Mouse (Mus musculus): ENCODE results near the gene Aspdh. TPM values are rescaled to one million over a fixed set of nuclear protein-coding genes. Genes with fewer than 3 reads are reported as not detected.

Gene Aspdh
- not detected in 2 replicates for polyA plus RNA-seq (2012; ENCODE audit: insufficient read depth, insufficient read length, missing spikeins)

DNA sequence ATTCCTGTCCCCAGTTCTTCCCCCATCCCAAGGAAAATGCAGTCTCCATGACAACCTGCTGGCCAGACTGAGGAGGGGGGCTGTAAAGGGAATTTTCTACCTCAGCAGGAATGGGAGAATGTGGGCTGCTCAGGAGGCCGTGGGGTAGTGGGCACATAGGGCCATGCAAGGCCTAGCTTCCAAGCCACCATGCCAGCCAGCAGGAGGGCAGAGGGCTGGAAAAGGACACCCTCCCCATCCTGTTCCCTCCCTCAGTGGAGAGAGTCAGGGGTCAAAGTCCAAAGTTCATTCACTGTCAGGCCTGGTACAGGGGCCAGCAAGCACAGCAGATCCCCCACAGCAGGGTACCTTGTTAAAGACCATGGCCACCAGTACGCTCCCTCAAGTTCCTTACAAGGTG lies at the start of gene Aspdh:
TSS of gene Aspdh (plus strand) at position 281 of the 400 bp plus-strand sequence.
- no peak for TF ChIP-seq POLR2A (IDR thresholded peaks at IDR 0.05; ENCODE audit: borderline replicate concordance, low read depth, low read length)
- TF ChIP-seq CTCF (IDR thresholded peaks at IDR 0.05; ENCODE audit: low read depth, low read length), result no peak
- H3K27ac ChIP-seq (ENCODE audit: insufficient read depth, low read depth, low read length), result no peak within 1 kb of the TSS

DNA sequence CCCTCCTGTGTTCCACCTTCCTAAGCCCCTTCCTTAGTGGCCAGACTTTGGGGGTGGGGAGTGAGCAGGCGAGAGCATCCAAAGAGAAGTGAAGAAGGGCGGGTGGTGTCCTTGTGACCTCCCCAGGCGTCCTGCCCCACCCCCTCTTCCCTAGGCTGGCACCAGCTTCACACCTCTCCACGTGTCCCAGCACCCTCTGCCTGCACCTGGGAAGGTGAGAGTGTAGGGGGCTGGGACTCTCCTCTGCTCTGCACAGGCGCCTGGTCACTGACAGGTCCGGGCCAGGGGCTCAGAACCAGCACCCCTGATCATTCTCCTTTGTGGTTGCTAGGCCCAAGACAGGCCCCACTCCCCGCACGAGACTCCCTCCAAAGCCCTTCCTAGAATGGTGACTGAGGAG lies 37.5 kb upstream of the Aspdh start:
- TF ChIP-seq CTCF (IDR thresholded peaks at IDR 0.05; ENCODE audit: low read depth, low read length) (no peak), POLR2A (IDR thresholded peaks at IDR 0.05; ENCODE audit: borderline replicate concordance, low read depth, low read length) (no peak)
- Histone ChIP-seq H3K4me3 (ENCODE audit: insufficient read depth, low read length) (no peak overlapping the region), H3K27ac (ENCODE audit: insufficient read depth, low read depth, low read length) (no peak overlapping the region), H3K4me1 (ENCODE audit: control insufficient read depth, insufficient read depth, low read length) (no peaks in the 10 kb centered on the region)

More for the DNA sequence above, at the start of gene Aspdh:
- Histone ChIP-seq H3K4me3 (ENCODE audit: insufficient read depth, low read length) (no peak within 1 kb of the TSS), H3K4me1 (ENCODE audit: control insufficient read depth, insufficient read depth, low read length) (peaks cover 5% of the 10 kb centered on the region)

DNA sequence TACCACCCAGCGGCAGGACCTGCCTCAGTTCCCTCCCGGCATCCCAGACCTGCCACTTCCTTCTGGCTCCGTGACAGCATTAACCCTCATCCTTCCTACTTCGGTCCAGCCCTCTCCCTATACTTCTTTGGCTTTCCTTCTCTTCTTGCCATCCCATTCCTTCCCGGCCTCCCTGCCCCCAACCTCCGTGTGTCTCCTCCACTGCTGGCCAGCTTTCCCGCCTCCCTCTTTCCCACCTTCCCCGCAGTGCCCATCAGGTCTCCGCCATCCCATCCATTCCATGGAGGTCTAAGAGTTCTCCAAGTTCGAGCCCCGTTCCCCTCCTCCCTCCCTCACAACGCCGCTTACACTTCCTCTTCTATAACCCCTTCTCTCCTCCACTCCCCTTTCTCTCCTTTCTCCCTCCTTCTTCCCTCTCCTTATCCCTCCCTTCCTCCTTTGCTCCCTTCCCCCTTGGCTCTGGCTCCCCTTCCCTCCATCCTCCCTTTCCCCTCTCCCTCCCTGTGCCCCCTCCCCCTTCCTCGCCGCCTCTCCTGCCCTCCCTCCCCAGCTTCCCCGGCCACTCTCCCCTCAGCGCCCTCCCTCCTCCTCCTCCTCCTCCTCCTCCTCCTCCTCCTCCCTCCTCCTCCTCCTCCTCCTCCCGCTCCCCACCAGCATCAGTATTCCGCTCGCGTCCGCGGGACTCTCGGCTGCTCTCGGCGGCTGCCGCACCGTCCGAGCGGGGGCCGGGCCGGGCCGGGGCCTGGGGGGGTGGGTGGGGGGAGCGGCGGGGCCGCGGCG lies 36.8 kb upstream of the Aspdh start:
- TF ChIP-seq POLR2A (IDR thresholded peaks at IDR 0.05; ENCODE audit: borderline replicate concordance, low read depth, low read length) (no peak), CTCF (IDR thresholded peaks at IDR 0.05; ENCODE audit: low read depth, low read length) (no peak)
- no peaks in the 10 kb centered on the region for H3K4me1 ChIP-seq (ENCODE audit: control insufficient read depth, insufficient read depth, low read length)

DNA sequence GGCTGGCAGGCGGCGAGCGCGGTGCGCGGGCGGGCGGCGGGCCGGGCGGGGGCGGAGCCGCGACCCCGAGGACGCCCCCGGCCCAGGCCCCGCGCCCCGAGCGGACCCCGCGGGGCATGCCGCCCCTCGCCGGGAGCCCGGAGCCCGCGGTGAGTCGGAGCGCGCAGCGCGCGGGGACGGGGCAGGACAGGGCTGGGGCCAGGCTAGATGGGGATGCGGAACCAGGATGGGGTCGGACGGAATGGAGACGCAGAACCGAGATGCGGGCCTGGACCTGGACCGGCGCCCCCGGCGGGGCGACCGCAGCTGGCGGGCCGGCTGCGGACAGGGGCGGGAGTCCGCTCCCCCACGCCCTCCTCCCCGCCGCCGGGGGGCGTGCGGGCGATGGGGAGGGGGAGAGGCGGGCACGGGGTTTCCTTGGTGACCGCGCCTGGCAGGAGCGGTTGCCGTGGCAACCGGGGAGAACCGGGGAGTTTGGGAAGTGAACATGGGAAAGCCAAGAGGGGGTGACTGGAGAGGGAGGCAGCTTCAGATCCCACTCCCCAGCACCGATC lies 36.1 kb upstream of the Aspdh start, which contains the start of gene Lrrc4b:
TSS of gene Lrrc4b (plus strand) at position 51 of the 554 bp plus-strand sequence.
- Histone ChIP-seq H3K4me1 (ENCODE audit: control insufficient read depth, insufficient read depth, low read length) (no peaks in the 10 kb centered on the region), H3K4me3 (ENCODE audit: insufficient read depth, low read length) (no peak within 1 kb of the TSS), H3K27ac (ENCODE audit: insufficient read depth, low read depth, low read length) (no peak within 1 kb of the TSS)
- TF ChIP-seq POLR2A (IDR thresholded peaks at IDR 0.05; ENCODE audit: borderline replicate concordance, low read depth, low read length) (no peak), CTCF (IDR thresholded peaks at IDR 0.05; ENCODE audit: low read depth, low read length) (no peak)

More for the DNA sequence above, 36.8 kb upstream of the Aspdh start:
- Histone ChIP-seq H3K4me3 (ENCODE audit: insufficient read depth, low read length) (no peak overlapping the region), H3K27ac (ENCODE audit: insufficient read depth, low read depth, low read length) (no peak overlapping the region)

DNA sequence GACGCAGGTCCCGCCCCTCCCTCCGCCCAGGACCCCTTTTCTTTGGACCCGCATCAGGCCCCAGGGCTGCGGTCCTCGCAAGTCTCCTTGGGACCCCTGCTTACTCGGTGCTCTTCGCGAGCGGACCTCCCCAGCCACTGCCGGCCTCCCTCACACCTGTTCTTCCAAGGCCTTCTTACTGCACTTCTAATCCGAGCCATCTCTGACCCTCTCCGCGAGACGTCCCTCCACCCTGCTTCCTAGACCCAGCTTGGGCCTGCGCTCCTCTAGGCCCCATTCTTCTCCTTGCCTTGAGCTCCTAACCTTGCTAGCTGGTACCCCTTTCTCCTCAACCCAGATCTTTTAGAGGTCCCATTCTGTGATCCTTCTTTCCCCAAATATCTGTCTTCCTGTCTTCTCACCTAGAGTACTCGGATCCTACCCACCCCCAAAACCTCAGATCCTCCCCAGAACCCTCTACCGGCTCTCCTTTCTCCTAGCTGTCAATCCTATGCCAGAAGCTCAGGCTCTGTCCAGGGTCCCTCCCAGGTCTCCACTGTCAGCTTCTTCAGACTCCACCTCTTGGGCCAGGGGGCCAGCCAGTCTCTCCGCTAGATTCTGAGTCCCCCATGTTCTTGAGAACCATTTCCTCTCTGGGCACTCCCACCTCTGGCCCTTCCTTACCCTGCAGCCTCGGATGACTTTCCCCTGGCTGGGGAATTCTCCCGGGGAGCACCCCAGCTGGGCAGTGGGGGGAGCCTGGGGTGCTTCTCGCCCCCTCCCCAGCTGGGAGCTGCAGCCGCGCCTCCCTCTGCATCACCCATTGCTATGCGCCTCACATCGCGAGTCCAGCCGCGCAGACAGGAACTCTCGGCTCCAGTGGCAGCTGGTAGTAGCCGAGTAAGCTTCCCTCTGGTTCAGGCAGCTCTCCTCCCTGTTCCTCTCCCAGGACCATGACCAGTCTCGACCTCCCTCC lies 35.4 kb upstream of the Aspdh start:
- H3K4me3 ChIP-seq (ENCODE audit: insufficient read depth, low read length), result no peak overlapping the region
- no peaks in the 10 kb centered on the region for H3K4me1 ChIP-seq (ENCODE audit: control insufficient read depth, insufficient read depth, low read length)
- TF ChIP-seq CTCF (IDR thresholded peaks at IDR 0.05; ENCODE audit: low read depth, low read length), result no peak
- no peak for TF ChIP-seq POLR2A (IDR thresholded peaks at IDR 0.05; ENCODE audit: borderline replicate concordance, low read depth, low read length)
- no peak overlapping the region for H3K27ac ChIP-seq (ENCODE audit: insufficient read depth, low read depth, low read length)

- H3K4me1 ChIP-seq (ENCODE audit: control insufficient read depth, insufficient read depth, low read length), result no peaks in the 10 kb centered on the region
- TF ChIP-seq CTCF (IDR thresholded peaks at IDR 0.05; ENCODE audit: low read depth, low read length) (no peak), POLR2A (IDR thresholded peaks at IDR 0.05; ENCODE audit: borderline replicate concordance, low read depth, low read length) (no peak)
- no peak overlapping the region for H3K27ac ChIP-seq (ENCODE audit: insufficient read depth, low read depth, low read length)
- H3K4me3 ChIP-seq (ENCODE audit: insufficient read depth, low read length), result no peak overlapping the region
Observed at GRCm38 (mm10) chr7:44432550-44432949, 32.6 kb upstream of the Aspdh start.

- Histone ChIP-seq H3K4me3 (ENCODE audit: insufficient read depth, low read length) (no peak overlapping the region), H3K4me1 (ENCODE audit: control insufficient read depth, insufficient read depth, low read length) (no peaks in the 10 kb centered on the region), H3K27ac (ENCODE audit: insufficient read depth, low read depth, low read length) (no peak overlapping the region)
- TF ChIP-seq POLR2A (IDR thresholded peaks at IDR 0.05; ENCODE audit: borderline replicate concordance, low read depth, low read length) (no peak), CTCF (IDR thresholded peaks at IDR 0.05; ENCODE audit: low read depth, low read length) (no peak)
Observed at GRCm38 (mm10) chr7:44433371-44433770, 31.8 kb upstream of the Aspdh start.

- Histone ChIP-seq H3K4me3 (ENCODE audit: insufficient read depth, low read length) (no peak overlapping the region), H3K4me1 (ENCODE audit: control insufficient read depth, insufficient read depth, low read length) (no peaks in the 10 kb centered on the region), H3K27ac (ENCODE audit: insufficient read depth, low read depth, low read length) (no peak overlapping the region)
- TF ChIP-seq POLR2A (IDR thresholded peaks at IDR 0.05; ENCODE audit: borderline replicate concordance, low read depth, low read length) (no peak), CTCF (IDR thresholded peaks at IDR 0.05; ENCODE audit: low read depth, low read length) (no peak)
Observed at GRCm38 (mm10) chr7:44434089-44434488, 31.1 kb upstream of the Aspdh start.

DNA sequence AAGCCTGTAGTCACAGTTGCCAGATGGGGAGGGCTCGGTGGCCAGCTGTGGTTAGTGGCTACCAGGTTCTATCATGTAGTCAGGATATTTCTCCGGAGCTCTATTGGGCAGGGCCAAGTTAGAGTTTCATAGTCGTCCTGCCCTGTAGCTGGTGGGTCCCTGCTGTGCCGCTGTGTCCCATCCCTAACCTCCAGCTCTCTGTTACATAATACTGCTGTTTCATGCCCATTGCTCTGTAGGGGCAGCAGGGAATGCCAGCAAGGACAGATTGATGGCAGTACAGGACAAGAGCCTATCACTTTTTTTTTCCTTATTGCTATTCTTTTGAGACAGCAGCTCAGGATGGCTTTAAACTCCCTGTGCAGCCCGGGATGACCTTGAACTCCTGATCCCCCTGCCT lies 29.4 kb upstream of the Aspdh start:
- Histone ChIP-seq H3K4me3 (ENCODE audit: insufficient read depth, low read length) (no peak overlapping the region), H3K27ac (ENCODE audit: insufficient read depth, low read depth, low read length) (no peak overlapping the region), H3K4me1 (ENCODE audit: control insufficient read depth, insufficient read depth, low read length) (no peaks in the 10 kb centered on the region)
- no peak for TF ChIP-seq CTCF (IDR thresholded peaks at IDR 0.05; ENCODE audit: low read depth, low read length)
